Mouse (Mus musculus) heart, postnatal 0 days (tissue): ENCODE measurements around the gene Enox1.

Source experiments
- CTCF ChIP-seq: IDR thresholded peaks from 2 replicates; pipeline ENCODE4 v1.5.1; 2016; ENCODE audit warnings: antibody characterized with exemption, control low read depth, low read depth
- EP300 ChIP-seq: IDR thresholded peaks from 2 replicates; pipeline ENCODE4 v1.6.1; 2016; ENCODE audit warnings: antibody characterized with exemption, low read depth

DNA sequence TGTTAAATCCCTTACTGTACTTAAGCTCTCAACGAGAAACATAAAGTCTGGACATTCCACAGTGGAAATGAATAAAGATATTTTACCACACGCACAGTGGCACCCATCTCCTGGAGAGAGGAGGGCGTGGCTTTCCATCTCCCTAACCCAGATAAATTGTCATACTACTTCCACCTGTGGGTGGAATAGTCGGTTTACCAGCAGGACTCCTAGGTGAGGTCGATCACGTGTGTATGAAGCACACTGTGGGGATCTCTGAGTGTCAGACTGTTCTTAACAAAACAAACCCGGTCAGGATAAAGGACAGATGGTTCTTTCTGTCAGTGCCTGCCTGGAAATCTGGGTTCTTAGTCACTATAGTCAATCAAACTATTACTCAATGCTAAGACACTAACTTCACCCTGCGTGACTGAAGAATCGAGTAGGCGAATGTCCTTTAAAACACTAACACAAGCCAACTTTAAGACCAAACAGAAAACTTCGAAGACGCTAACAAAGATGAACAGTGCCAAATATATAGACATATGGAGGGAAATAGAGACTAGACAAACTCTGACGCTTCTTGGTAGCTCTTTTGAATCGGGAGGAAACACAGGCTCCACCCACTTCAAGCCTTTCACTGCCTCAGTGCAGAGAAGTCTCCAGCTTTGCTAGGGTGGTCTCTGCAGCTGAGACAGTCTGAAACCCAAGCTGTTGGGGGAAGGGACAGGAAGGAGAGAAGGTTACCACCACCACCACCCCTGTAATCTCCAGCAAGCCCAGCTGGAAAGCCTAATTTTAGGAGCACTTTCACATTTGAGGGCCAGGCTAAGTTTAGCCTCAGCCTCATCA is 423.8 kb downstream of the Enox1 start:
- TF ChIP-seq CTCF (no peak), EP300 (no peak)
